Mouse (Mus musculus) left cerebral cortex, adult 2 months (tissue): ENCODE data around the gene Fau. TPM values are rescaled to one million over a fixed set of nuclear protein-coding genes. Genes with fewer than 3 reads are reported as not detected.

ENCODE experiments used
- DNase-seq, 2 experiments: peaks; one replicate each; pipeline ENCODE4 v3.0.0; 2021 to 2022; ENCODE audit warnings: low spot score in 2 of 2, mixed read lengths in 1 of 2; ENCODE audit errors: extremely low spot score in 1 of 2
- H3K27ac ChIP-seq: fragments of 200-600 bp; 2 replicates; pipeline ENCODE4 v1.8.1; 2022
- H3K4me3 ChIP-seq: fragments of 200-600 bp; 2 replicates; pipeline ENCODE4 v1.8.1; 2022
- CTCF ChIP-seq: fragments of 200-600 bp; IDR thresholded peaks from 2 replicates; pipeline ENCODE4 v1.8.1; 2022; ENCODE audit warnings: antibody characterized with exemption, mild to moderate bottlenecking, moderate library complexity
- intact Hi-C: fragments of 180-260 bp; cut with DNase I; formaldehyde crosslinking; loops from one replicate; pipeline ENCODE4 v1.15.1; 2025
- long read RNA-seq, 2 experiments: library from polyadenylated mRNA; stranded (forward); transcript quantifications; one replicate each; pipeline ENCODE4 v2.0.0; 2021; ENCODE audit warnings: borderline mapping rate in 2 of 2
- total RNA-seq, 2 experiments: library from RNA; stranded (reverse); gene quantifications; 2 replicates each; pipeline ENCODE4 v1.2.3; 2021

The Fau gene
- 100 to 1,000 TPM; 663 to 678 TPM for total RNA-seq
- long read RNA-seq, experiment 1, transcript Fau-202 (5 exons, 613 nt) = major isoform, 59 of 78 reads
- long read RNA-seq, experiment 1, transcript Fau-201 (5 exons, 508 nt) = minor isoform, 14 of 78 reads
- long read RNA-seq, experiment 1, partial matches to known transcripts = 1 of 78 reads
- long read RNA-seq, experiment 1, other reads (novel, unspliced or antisense) = 1 of 78 reads
- long read RNA-seq, experiment 2, transcript Fau-202 (5 exons, 613 nt) = major isoform, 56 of 80 reads
- long read RNA-seq, experiment 2, transcript Fau-201 (5 exons, 508 nt) = minor isoform, 13 of 80 reads
- long read RNA-seq, experiment 2, partial matches to known transcripts = 5 of 80 reads
- long read RNA-seq, experiment 2, other reads (novel, unspliced or antisense) = 2 of 80 reads

- TF ChIP-seq CTCF = no peak
- DNase-seq = peak; percentile 99 to 100
- intact Hi-C loops = loop anchor here (1.0 kb wide), 1 partner anchor 10 kb away; no protein-coding TSS in a partner anchor
- Histone ChIP-seq H3K4me3 (peak within 1 kb of the TSS; percentile 86), H3K27ac (peak within 1 kb of the TSS; percentile 94)
These were observed at the start of gene Fau, which contains the start of gene Mrpl49 for GRCm38 (mm10) chr19:6057313-6058096. Gene Fau, plus strand, starts transcription at chr19:6057844. Gene Mrpl49, minus strand, starts transcription at chr19:6057785.

GRCm38 (mm10) chr19:6009137-6009536 is 48.5 kb upstream of the Fau start:
- intact Hi-C loops = no loop called here
- Histone ChIP-seq H3K27ac (no peak overlapping the region), H3K4me3 (no peak overlapping the region)
- DNase-seq = no peak
- no peak for TF ChIP-seq CTCF

GRCm38 (mm10) chr19:6013691-6014090 is 44.0 kb upstream of the Fau start:
- no peak for DNase-seq
- H3K4me3 ChIP-seq = no peak overlapping the region
- no peak overlapping the region for H3K27ac ChIP-seq
- intact Hi-C loops = loop anchor here (2.0 kb wide), 1 partner anchor 89 kb away; the partner anchor contains the start of gene Cdc42ep2
- no peak for TF ChIP-seq CTCF

- intact Hi-C loops = loop anchor here (2.0 kb wide), 1 partner anchor 90 kb away; the partner anchor contains the start of gene Cdc42ep2
- no peak for TF ChIP-seq CTCF
- Histone ChIP-seq H3K27ac (peak overlapping the region; percentile 95), H3K4me3 (peak overlapping the region; percentile 71)
- no peak for DNase-seq
These were observed 42.6 kb upstream of the Fau start for GRCm38 (mm10) chr19:6014991-6015510.

- TF ChIP-seq CTCF = no peak; the same call in 1 of the 2 replicates
- intact Hi-C loops = loop anchor here (2.0 kb wide), 1 partner anchor 91 kb away; the partner anchor contains the start of gene Cdc42ep2
- H3K27ac ChIP-seq = peak within 1 kb of the TSS; percentile 95
- H3K4me3 ChIP-seq = peak within 1 kb of the TSS; percentile 71
- DNase-seq = peak; percentile 56 to 72
These were observed 41.9 kb upstream of the Fau start, which contains the start of gene Capn1 for GRCm38 (mm10) chr19:6015511-6016315. Gene Capn1, minus strand, starts transcription at chr19:6015897.

GRCm38 (mm10) chr19:6016532-6016931 is 41.1 kb upstream of the Fau start:
- intact Hi-C loops = no loop called here
- DNase-seq = no peak
- Histone ChIP-seq H3K27ac (no peak overlapping the region), H3K4me3 (peak overlapping the region; percentile 71)
- TF ChIP-seq CTCF = peak; percentile 30

- intact Hi-C loops = loop anchor here (1.0 kb wide), 1 partner anchor 53 kb away; no protein-coding TSS in a partner anchor
- peak; percentile 96 for TF ChIP-seq CTCF
- peak; percentile 79 to 83 for DNase-seq
- H3K4me3 ChIP-seq = no peak overlapping the region
- H3K27ac ChIP-seq = no peak overlapping the region
These were observed 39.2 kb upstream of the Fau start for GRCm38 (mm10) chr19:6018142-6019089.

- no peak overlapping the region for H3K4me3 ChIP-seq
- intact Hi-C loops = no loop called here
- no peak for TF ChIP-seq CTCF
These were observed 37.4 kb upstream of the Fau start for GRCm38 (mm10) chr19:6020276-6020675.

GRCm38 (mm10) chr19:6023059-6023458 is 34.6 kb upstream of the Fau start:
- intact Hi-C loops = no loop called here
- H3K27ac ChIP-seq = no peak overlapping the region

More at GRCm38 (mm10) chr19:6020276-6020675, 37.4 kb upstream of the Fau start:
- DNase-seq = no peak
- H3K27ac ChIP-seq = no peak overlapping the region

GRCm38 (mm10) chr19:6023930-6024329 is 33.7 kb upstream of the Fau start:
- intact Hi-C loops = no loop called here
- no peak for DNase-seq
- no peak for TF ChIP-seq CTCF
- no peak overlapping the region for H3K4me3 ChIP-seq
- no peak overlapping the region for H3K27ac ChIP-seq

More at GRCm38 (mm10) chr19:6023059-6023458, 34.6 kb upstream of the Fau start:
- no peak for TF ChIP-seq CTCF
- H3K4me3 ChIP-seq = no peak overlapping the region
- no peak for DNase-seq
